ENCODE assay signal across 9 mouse cellular contexts in the genomic region with DNA sequence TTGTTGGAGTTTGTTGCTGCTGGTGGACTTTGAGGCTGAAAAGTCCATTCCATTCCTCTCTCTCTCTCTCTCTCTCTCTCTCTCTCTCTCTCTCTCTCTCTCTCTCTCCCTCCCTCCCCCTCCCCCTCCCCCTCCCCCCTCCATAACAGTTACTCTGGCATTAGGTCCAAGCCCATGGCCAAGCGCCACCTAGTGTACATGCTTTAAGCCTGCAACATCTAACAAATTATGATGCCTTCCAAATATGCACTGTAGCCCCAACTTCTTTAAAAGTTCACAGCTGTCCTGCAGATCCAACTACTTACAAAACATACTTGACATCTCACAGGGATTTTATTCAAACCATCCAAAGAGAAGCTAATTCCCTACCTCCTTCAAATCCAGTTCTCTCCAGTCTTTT. TPM values are rescaled to one million over a fixed set of nuclear protein-coding genes. Genes with fewer than 3 reads are reported as not detected.
A peak's percentile ranks its signal among the peaks of the same experiment; 100 is the strongest.
DNase-seq lines count a peak whose midpoint lies in the region; ATAC-seq and TF ChIP-seq lines count a peak whose summit lies in the region.
"Had no signal": no experiment of that assay in that cellular context is flagged by ENCODE, and none has a peak within 500 bp of the region (broad histone marks: within the 10 kb centered on the region; RNA-seq: fewer than 3 reads in every experiment).

No protein-coding gene starts in this region.

- H3K4me2 ChIP-seq in kidney, embryonic 15.5 days: no peak overlapping the region

- POLR2A ChIA-PET in Patski (lab: Charles Lee): interaction anchor here (1.0 to 1.8 kb wide), 4 partner anchors 18 to 190 kb away, joined by 3 to 6 read pairs (median 4); no protein-coding TSS in a partner anchor

- no peak overlapping the region for H3K27ac ChIP-seq in kidney, embryonic 15.5 days

- H3K9ac ChIP-seq in kidney, embryonic 15.5 days: no peak overlapping the region

- 27% methylated on average over 1 of the region's 1 CpGs for WGBS in kidney, embryonic 15.5 days

- no peak for ATAC-seq in kidney, embryonic 15.5 days (replicated peaks; ENCODE audit: low FRiP score)
- ATAC-seq in Patski: no peak

- H3K36me3 ChIP-seq in kidney, embryonic 15.5 days: peaks cover 20% of the 10 kb centered on the region

- no peaks in the 10 kb centered on the region for H3K9me3 ChIP-seq in kidney, embryonic 15.5 days (replicated peaks)

- in situ Hi-C loops in Patski (cut with MboI; ENCODE audit: low pct_unique_long_range_greater_than_20kb): loop anchor here (5.0 to 25.0 kb wide), 2 partner anchors 430 to 575 kb away; partner anchors contain the start of gene Rwdd3

- H3K4me3 ChIP-seq in kidney, embryonic 15.5 days (replicated peaks): no peak overlapping the region

- no peaks in the 10 kb centered on the region for H3K27me3 ChIP-seq in kidney, embryonic 15.5 days
- no peaks in the 10 kb centered on the region for H3K27me3 ChIP-seq in Patski

- DNase-seq in adrenal gland, postnatal 36 days: peak; percentile 40 to 63
- no peak for DNase-seq in adrenal gland, adult 2 months
- peak; percentile 57 to 69 for DNase-seq in kidney, postnatal 4 days
- DNase-seq in Patski (ENCODE audit: low read depth, low spot score) (no peak), MN1 (ENCODE audit: low spot score) (no peak)
- peak; percentile 54 for DNase-seq in lung, postnatal 36 days
- DNase-seq in layer of hippocampus, adult 18-20 months (ENCODE audit: low spot score in 2 of 2): no peak

- peaks cover 22% of the 10 kb centered on the region for H3K4me1 ChIP-seq in kidney, embryonic 15.5 days

- CTCF ChIA-PET in Patski (lab: Charles Lee): interaction anchor here (0.8 to 9.0 kb wide), 35 partner anchors 12 to 428 kb away, joined by 3 to 109 read pairs (median 10); partner anchors contain the start of gene F3

- TF ChIP-seq CTCF in Patski (IDR thresholded peaks at IDR 0.05): peak; percentile 53

RNA-seq across cellular contexts. Expression of gene F3, which starts 14.1 kb away (rescaled TPM):
- 10 to 100 TPM; 11.1 to 12.5 TPM for total RNA-seq in adrenal gland, postnatal 36 days (2021)
- total RNA-seq in adrenal gland, adult 2 months (2021): 10 to 100 TPM in 1 of 2 experiments, 1 to 10 TPM in 1; 8.0 to 22.4 TPM
- polyA plus RNA-seq in adrenal gland, adult 2 months (2012; rRNA removed): 12.7 and 19.4 TPM in 2 replicates
- polyA plus RNA-seq in kidney, embryonic 15.5 days (2015; fragmentation: Nextera tagmentation; extraction: Ambion mirVana): 16.7 and 17.4 TPM in 2 replicates
- polyA plus RNA-seq in Patski (2021): 164 TPM
- 10 to 100 TPM; 53.9 to 71.9 TPM for total RNA-seq in layer of hippocampus, adult 18-20 months (2021)
- total RNA-seq: MEL had no signal

Comparison
In these comparisons a context has a peak if more than half of its experiments do, and no peak if none do; other contexts are left out.
1. DNase-seq: peak in adrenal gland, postnatal 36 days (2 of 2), kidney, postnatal 4 days (2 of 2) and lung, postnatal 36 days (single experiment); none in adrenal gland, adult 2 months (single experiment), Patski (single experiment), MN1 (single experiment) and layer of hippocampus, adult 18-20 months (0 of 2).